Mouse (Mus musculus) lung, postnatal 0 days (tissue): ENCODE measurements around the gene Cabp2.

Experiments used
- CTCF ChIP-seq: IDR thresholded peaks from 2 replicates; pipeline ENCODE4 v1.5.1; 2016; ENCODE audit warnings: antibody characterized with exemption, mild to moderate bottlenecking
- EP300 ChIP-seq: IDR thresholded peaks from 2 replicates; pipeline ENCODE4 v1.6.1; 2016; ENCODE audit warnings: antibody characterized with exemption, mild to moderate bottlenecking, control low read depth

DNA sequence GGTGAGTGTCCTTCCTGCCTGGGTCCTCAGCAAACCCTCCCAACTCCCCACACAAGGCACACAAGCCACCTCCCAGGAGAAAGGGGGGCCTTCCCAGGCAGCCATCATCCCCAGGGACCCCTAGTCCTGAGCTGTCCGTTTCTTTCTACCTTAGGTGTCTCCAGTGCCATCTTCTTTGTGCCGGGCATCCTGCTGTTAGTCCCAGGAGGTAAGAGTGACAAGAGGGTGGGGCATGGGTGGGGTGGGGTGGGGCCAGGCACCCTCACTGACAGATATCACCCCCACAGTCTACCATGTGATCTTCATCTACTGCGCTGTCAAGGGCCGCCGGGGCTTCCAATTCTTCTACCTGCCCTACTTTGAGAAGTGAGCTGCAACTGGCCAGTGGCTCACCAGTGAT is 49.7 kb downstream of the Cabp2 start:
- TF ChIP-seq CTCF (no peak), EP300 (no peak)
